Mouse (Mus musculus): ENCODE results near the gene Acnat1.
"Not testable (repeated sequence)": the region's sequence is repeated elsewhere in the genome, so short reads cannot be mapped to it uniquely, and the experiment has no call there.

Acnat1 gene

DNA sequence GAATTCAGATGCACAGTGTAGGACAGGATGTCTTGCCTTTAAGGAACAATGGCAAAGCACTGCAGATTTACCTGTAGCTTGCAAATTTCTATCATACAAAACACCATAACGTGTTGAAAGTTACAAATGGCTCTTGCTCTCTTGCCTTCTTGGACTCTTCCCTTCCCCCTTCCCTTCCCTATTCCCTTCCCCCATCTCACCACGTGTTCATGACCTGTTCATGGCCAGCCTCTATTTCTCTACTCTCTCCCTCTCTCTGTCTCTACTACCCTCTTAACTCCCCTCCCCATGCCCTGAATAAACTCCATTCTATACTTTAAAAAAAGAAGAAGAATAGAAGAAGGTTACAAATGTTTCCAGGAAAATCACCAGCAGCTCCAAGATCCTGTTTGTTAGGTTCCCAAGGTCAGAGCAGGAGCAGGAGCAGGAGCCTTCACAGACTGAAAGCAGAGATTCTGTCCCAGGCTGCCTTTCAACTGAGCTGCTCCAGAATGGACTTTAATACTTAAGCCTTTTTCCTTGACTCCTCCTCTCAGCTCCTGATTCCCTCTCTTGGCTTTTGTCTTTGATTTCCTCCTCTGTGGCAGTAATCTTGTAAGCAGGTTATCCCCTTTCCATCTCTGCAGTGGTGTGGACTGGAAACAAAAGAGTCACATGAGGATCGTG is at the start of gene Acnat1:
TSS of gene Acnat1 (minus strand) at position 478 of the 666 bp plus-strand sequence.
- in situ Hi-C loops (cut with MboI; ENCODE audit: low pct_unique_long_range_greater_than_20kb in 1 of 2, low sequenced_read_pairs in 2 of 2, unreplicated experiment in 1 of 2): no loop called here

GRCm38 (mm10) chr4:49522576-49522975 is 48.9 kb upstream of the Acnat1 start:
- in situ Hi-C loops (cut with MboI; ENCODE audit: low pct_unique_long_range_greater_than_20kb in 1 of 2, low sequenced_read_pairs in 2 of 2, unreplicated experiment in 1 of 2): no loop called here

DNA sequence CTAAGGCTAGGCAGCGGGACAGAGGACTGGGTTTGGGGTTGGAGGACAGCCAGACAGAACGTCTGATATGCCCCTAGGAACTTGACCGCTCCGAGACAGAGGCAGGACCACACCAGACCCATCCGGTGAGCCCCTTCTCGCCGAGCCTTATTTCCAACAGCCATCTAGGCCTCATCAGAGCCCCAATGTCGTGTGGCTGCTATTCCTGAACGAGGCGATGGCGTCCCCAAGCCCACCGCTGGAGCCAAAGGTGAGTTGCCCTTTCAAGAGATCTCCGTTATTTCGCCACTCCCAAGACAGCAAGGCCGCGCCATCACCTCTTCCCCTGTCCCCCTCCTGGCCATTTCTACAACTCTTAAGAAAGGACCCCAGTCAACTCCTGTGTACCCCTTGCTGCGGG is 47.6 kb upstream of the Acnat1 start:
- in situ Hi-C loops (cut with MboI; ENCODE audit: low pct_unique_long_range_greater_than_20kb in 1 of 2, low sequenced_read_pairs in 2 of 2, unreplicated experiment in 1 of 2): no loop called here

GRCm38 (mm10) chr4:49520572-49521340 is 47.0 kb upstream of the Acnat1 start, which contains the start of the genes Mrpl50 and Zfp189:
Gene Mrpl50, minus strand, starts transcription at chr4:49521093.
Gene Zfp189, plus strand, starts transcription at chr4:49521176.
- in situ Hi-C loops (cut with MboI; ENCODE audit: low pct_unique_long_range_greater_than_20kb in 1 of 2, low sequenced_read_pairs in 2 of 2, unreplicated experiment in 1 of 2): no loop called here

DNA sequence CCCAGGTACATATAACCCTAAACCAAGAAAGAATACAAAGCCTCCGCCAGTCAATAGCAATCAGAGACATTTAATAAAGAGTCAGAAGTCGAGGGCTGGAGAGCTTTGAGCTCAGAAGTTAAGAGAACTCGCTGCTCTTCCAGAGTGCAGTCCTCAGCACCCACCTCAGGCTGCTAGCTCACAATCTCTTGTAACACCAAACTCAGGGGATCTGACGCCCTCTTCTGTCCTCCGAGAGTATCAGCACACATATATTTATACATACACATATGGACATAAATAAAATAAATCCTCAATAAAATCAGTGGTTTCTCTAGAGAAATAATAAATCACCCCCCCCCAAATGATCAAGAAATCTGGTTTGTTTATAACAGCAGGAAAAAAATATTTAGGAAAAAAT is 45.8 kb upstream of the Acnat1 start:
- in situ Hi-C loops (cut with MboI; ENCODE audit: low pct_unique_long_range_greater_than_20kb in 1 of 2, low sequenced_read_pairs in 2 of 2, unreplicated experiment in 1 of 2): no loop called here

- in situ Hi-C loops (cut with MboI; ENCODE audit: low pct_unique_long_range_greater_than_20kb in 1 of 2, low sequenced_read_pairs in 2 of 2, unreplicated experiment in 1 of 2): no loop called here
Observed at GRCm38 (mm10) chr4:49514441-49514840, 40.7 kb upstream of the Acnat1 start.

DNA sequence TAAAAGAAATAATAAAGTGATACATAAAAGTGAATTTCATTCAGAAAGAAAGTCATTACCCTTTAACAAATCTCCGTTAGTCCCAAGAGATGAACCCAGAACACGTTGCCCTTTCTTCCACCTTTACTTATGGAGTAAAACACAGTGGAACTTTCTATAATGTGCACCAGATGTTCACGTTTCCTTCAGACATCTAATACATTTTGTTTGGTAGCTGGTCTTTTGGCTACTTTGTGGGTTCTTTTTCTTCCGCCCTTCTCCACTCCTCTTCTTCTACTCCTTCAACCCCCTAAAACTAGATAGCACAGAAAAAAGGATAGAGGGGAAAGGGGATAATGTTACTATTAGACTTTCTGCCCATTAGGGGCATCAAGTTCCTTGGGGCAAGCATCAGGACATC is 38.9 kb upstream of the Acnat1 start:
- in situ Hi-C loops (cut with MboI; ENCODE audit: low pct_unique_long_range_greater_than_20kb in 1 of 2, low sequenced_read_pairs in 2 of 2, unreplicated experiment in 1 of 2): no loop called here

GRCm38 (mm10) chr4:49510236-49510835 is 36.6 kb upstream of the Acnat1 start:
- in situ Hi-C loops (cut with MboI; ENCODE audit: low pct_unique_long_range_greater_than_20kb in 1 of 2, low sequenced_read_pairs in 2 of 2, unreplicated experiment in 1 of 2): not testable (repeated sequence)

DNA sequence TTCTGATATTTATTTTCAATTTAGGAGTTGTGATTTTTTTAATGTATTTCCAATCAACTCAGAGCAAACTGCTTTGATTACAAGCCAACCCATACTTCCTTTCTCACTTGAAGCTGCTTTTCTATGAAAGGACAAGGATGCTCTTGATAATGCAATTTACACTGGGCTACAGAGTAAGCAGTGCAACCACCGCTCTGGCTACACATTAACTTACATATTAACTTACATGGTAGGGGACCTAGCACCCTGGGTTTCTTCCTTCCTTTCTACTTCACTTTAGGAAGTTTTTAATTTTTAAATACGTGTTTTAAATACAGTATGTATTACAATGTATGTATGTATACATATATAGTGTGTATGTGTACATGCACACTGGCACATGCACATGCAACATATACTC is 35.5 kb upstream of the Acnat1 start:
- in situ Hi-C loops (cut with MboI; ENCODE audit: low pct_unique_long_range_greater_than_20kb in 1 of 2, low sequenced_read_pairs in 2 of 2, unreplicated experiment in 1 of 2): no loop called here

GRCm38 (mm10) chr4:49506386-49506785 is 32.7 kb upstream of the Acnat1 start, which contains the start of gene Baat:
Gene Baat, minus strand, starts transcription at chr4:49506557.
- in situ Hi-C loops (cut with MboI; ENCODE audit: low pct_unique_long_range_greater_than_20kb in 1 of 2, low sequenced_read_pairs in 2 of 2, unreplicated experiment in 1 of 2): no loop called here

DNA sequence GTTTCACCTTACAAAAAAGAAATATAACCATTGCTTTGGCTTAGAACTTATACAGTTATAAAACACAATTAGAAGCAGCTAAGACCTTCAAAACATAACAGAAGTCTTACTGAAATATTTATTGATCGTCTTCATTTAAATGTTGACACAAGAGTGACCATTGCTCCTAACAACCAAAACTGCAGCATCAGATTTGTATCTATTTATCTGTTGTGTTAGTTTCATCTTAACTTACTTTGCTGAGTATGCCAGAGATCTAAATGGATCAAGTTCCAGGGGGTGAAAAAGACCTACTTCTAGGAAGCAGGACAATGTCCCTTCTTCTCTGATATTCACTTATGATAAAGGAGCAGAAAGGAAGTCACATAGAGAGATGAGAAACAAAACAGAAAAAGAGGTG is 29.9 kb upstream of the Acnat1 start:
- in situ Hi-C loops (cut with MboI; ENCODE audit: low pct_unique_long_range_greater_than_20kb in 1 of 2, low sequenced_read_pairs in 2 of 2, unreplicated experiment in 1 of 2): no loop called here

- in situ Hi-C loops (cut with MboI; ENCODE audit: low pct_unique_long_range_greater_than_20kb in 1 of 2, low sequenced_read_pairs in 2 of 2, unreplicated experiment in 1 of 2): not testable (repeated sequence)
Observed at GRCm38 (mm10) chr4:49485934-49486650, 12.4 kb upstream of the Acnat1 start.

GRCm38 (mm10) chr4:49485442-49485841 is 11.7 kb upstream of the Acnat1 start:
- in situ Hi-C loops (cut with MboI; ENCODE audit: low pct_unique_long_range_greater_than_20kb in 1 of 2, low sequenced_read_pairs in 2 of 2, unreplicated experiment in 1 of 2): no loop called here

GRCm38 (mm10) chr4:49480896-49481295 is 7.2 kb upstream of the Acnat1 start:
- in situ Hi-C loops (cut with MboI; ENCODE audit: low pct_unique_long_range_greater_than_20kb in 1 of 2, low sequenced_read_pairs in 2 of 2, unreplicated experiment in 1 of 2): no loop called here

- in situ Hi-C loops (cut with MboI; ENCODE audit: low pct_unique_long_range_greater_than_20kb in 1 of 2, low sequenced_read_pairs in 2 of 2, unreplicated experiment in 1 of 2): no loop called here
Observed at GRCm38 (mm10) chr4:49480104-49480760, 6.5 kb upstream of the Acnat1 start.

GRCm38 (mm10) chr4:49479035-49479434 is 5.3 kb upstream of the Acnat1 start:
- in situ Hi-C loops (cut with MboI; ENCODE audit: low pct_unique_long_range_greater_than_20kb in 1 of 2, low sequenced_read_pairs in 2 of 2, unreplicated experiment in 1 of 2): not testable (repeated sequence)

GRCm38 (mm10) chr4:49478118-49478877 is 4.6 kb upstream of the Acnat1 start:
- in situ Hi-C loops (cut with MboI; ENCODE audit: low pct_unique_long_range_greater_than_20kb in 1 of 2, low sequenced_read_pairs in 2 of 2, unreplicated experiment in 1 of 2): no loop called here

GRCm38 (mm10) chr4:49474583-49474982 is 871 bp upstream of the Acnat1 start:
- in situ Hi-C loops (cut with MboI; ENCODE audit: low pct_unique_long_range_greater_than_20kb in 1 of 2, low sequenced_read_pairs in 2 of 2, unreplicated experiment in 1 of 2): no loop called here

All from mouse embryonic stem cell (cell line).